Mouse (Mus musculus): ENCODE results near the gene Fcer2a.

GRCm38 (mm10) chr8:3690774-3691173 is 3.2 kb downstream of the Fcer2a start:
- TF ChIP-seq CTCF (conservative IDR thresholded peaks at IDR 0.05; ENCODE audit: insufficient read depth, insufficient read length, low read depth, low read length) (no peak), POLR2A (IDR thresholded peaks at IDR 0.05; ENCODE audit: low read depth, low read length) (no peak)

All from kidney, adult 2 months (tissue).